Mouse (Mus musculus) G1E (cell line): ENCODE data around the gene Igflr1. TPM values are rescaled to one million over a fixed set of nuclear protein-coding genes. Genes with fewer than 3 reads are reported as not detected.

Experiments used
- ATAC-seq: 2 replicates; pipeline ENCODE4 v1.8.0; 2016; ENCODE audit warnings: mild to moderate bottlenecking; ENCODE audit not compliant: insufficient number of reproducible peaks, poor library complexity, low FRiP score, severe bottlenecking; ENCODE audit errors: extremely low read depth
- DNase-seq: peaks from one replicate; pipeline ENCODE4 v3.0.0; 2012; ENCODE audit warnings: low spot score
- H3K27me3 ChIP-seq: 2 replicates; pipeline ENCODE4 v1.6.1; 2012; ENCODE audit warnings: mild to moderate bottlenecking, low read length, inconsistent platforms; ENCODE audit not compliant: insufficient read depth
- H3K36me3 ChIP-seq: replicated peaks from 2 replicates; pipeline ENCODE3; 2012; ENCODE audit warnings: mild to moderate bottlenecking, inconsistent platforms
- H3K4me1 ChIP-seq: 2 replicates; pipeline ENCODE4 v1.6.1; 2012; ENCODE audit warnings: low read depth, low read length, inconsistent platforms, mixed read lengths; ENCODE audit not compliant: insufficient read depth
- H3K4me3 ChIP-seq: 2 replicates; pipeline ENCODE4 v1.5.1; 2012; ENCODE audit warnings: low read depth, mild to moderate bottlenecking, inconsistent platforms, low read length, moderate library complexity, mixed read lengths
- H3K9me3 ChIP-seq: replicated peaks from 2 replicates; pipeline ENCODE4 v1.6.1; 2012; ENCODE audit warnings: inconsistent platforms
- CTCF ChIP-seq: IDR thresholded peaks from 2 replicates; pipeline ENCODE4 v1.5.1; 2012; ENCODE audit warnings: low read depth, low read length, inconsistent platforms, mixed read lengths
- GATA1 ChIP-seq: IDR thresholded peaks from 2 replicates; pipeline ENCODE4 v1.6.1; 2012; ENCODE audit warnings: borderline replicate concordance, low read length, inconsistent platforms, mixed read lengths
- GATA2 ChIP-seq: IDR thresholded peaks from 2 replicates; pipeline ENCODE4 v1.6.1; 2012; ENCODE audit warnings: low read depth, low read length, inconsistent platforms, borderline replicate concordance
- POLR2AphosphoS5 ChIP-seq: IDR thresholded peaks from 2 replicates; pipeline ENCODE4 v1.6.1; 2012; ENCODE audit warnings: low read depth, low read length, inconsistent platforms; ENCODE audit not compliant: insufficient replicate concordance
- TAL1 ChIP-seq: conservative IDR thresholded peaks from 2 replicates; pipeline ENCODE4 v1.6.1; 2012; ENCODE audit warnings: low read depth, low read length, inconsistent platforms, mixed read lengths
- polyA plus RNA-seq: library from polyadenylated mRNA; stranded (reverse); fragments of >175 nt; gene quantifications from 2 replicates; pipeline ENCODE4 v1.2.3, GENCODE M21; 2012
- total RNA-seq, 2 experiments: library from RNA; stranded (forward) in 1 of 2; stranded (reverse) in 1 of 2; fragments of 200-1000 nt in 1 of 2; fragments of >200 nt in 1 of 2; fragmentation: Nextera tagmentation in 1 of 2; gene quantifications; 2 replicates each; pipeline ENCODE4 v1.2.3; 2014 to 2017

Gene Igflr1
- total and polyA plus RNA-seq, 3 experiments: 6.3 TPM; not detected in 2

DNA sequence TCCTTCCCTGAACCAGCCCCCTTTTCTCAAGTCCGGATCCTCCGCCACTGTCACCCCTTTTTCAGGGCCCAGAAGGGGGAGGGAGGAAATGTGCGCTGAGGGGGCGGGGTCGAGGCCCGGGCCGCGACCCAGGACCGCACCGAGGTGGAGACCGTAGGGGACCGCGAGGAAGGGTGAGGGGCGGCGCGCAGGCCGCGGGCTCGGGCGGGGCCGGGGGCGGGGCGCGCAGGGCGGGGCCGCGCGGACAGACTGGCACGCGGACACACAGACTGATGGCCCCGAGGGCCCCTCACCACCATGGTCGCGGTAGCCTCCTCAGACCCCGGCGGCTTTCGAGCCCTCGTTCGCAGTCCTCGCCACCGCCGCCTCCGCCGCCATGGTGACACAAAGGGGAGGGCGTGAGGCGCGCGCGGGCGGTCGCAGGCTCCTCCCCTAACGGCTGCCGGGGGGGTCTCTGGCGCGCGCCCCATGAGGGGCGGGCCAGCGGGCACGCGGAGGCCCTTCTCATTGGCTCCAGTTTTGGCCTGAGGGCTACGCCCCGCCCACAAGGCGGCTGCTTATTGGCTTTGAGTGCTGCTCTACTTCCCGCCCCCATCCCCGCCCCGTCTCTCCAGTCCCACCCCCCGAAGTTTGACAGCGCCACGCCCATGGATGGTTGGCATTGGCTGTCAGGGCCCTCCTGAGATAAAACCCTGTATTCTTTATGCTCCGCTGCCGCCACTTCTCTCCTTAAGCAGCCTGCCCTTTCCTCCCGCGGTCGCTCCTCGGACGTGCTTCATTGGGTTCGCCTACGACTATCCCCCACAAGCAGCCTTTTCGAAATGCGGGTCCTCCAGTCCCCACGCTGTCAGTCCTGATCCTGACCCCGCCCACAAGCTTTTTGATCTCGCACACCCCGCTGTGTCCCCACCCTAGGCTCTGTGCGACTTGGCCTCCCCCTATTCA lies 30.3 kb upstream of the Igflr1 start, which contains the start of gene Arhgap33:
Gene Arhgap33 (minus strand): TSS at position 428 of the 945 bp plus-strand sequence.
- Histone ChIP-seq H3K4me1 (peaks cover 33% of the 10 kb centered on the region), H3K36me3 (peaks cover 59% of the 10 kb centered on the region), H3K4me3 (peak within 1 kb of the TSS; percentile 82), H3K9me3 (no peaks in the 10 kb centered on the region), H3K27me3 (no peaks in the 10 kb centered on the region)
- ATAC-seq (peak; percentile 93), DNase-seq (peak; percentile 100)
- no peak for TF ChIP-seq POLR2AphosphoS5
- no peak for TF ChIP-seq GATA2
- no peak for TF ChIP-seq GATA1
- TF ChIP-seq TAL1: no peak
- no peak for TF ChIP-seq CTCF

DNA sequence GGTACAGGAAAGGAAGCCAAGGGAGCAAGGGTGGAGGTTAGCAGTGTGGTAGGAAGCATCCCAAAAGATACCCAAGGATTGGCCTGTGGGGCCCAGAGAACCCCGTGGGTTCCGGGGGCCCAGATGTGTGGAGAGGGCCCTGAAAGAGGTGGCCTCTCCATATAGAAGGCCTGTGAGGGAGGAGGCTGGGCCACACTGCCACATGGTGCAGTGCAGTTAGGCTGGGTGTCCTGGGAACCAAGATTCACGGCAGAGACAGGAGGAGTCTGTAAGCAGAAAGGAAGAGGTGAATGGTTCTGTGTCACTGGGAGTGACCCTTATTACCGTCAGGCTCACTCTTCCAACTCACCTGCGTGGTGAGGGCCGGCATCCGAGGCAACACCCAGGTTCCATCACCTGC lies 24.7 kb upstream of the Igflr1 start:
- peaks cover 28% of the 10 kb centered on the region for H3K4me1 ChIP-seq
- TF ChIP-seq TAL1: no peak
- TF ChIP-seq POLR2AphosphoS5: no peak
- no peak for TF ChIP-seq CTCF
- no peak for TF ChIP-seq GATA1
- TF ChIP-seq GATA2: no peak
- ATAC-seq (no peak), DNase-seq (no peak)
- H3K36me3 ChIP-seq: peaks cover 60% of the 10 kb centered on the region
- no peaks in the 10 kb centered on the region for H3K9me3 ChIP-seq
- no peak overlapping the region for H3K4me3 ChIP-seq
- H3K27me3 ChIP-seq: no peaks in the 10 kb centered on the region

DNA sequence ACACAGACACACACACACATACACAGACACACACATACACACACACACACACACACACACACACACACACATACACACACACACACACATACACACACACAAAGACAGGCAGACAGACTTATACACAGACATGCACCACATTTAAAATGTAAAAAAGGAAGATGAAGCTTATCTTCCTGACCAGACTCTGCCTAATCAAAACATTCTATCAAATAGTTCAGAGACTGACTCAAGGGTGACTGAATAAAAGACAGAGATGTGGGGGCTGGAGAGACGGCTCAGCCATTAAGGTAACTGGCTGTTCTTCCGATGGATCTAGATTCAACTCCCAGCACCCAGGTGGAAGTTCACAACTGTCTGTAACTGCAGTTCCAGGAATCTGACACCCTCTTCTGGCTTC lies 20.9 kb upstream of the Igflr1 start:
- DNase-seq (peak; percentile 58), ATAC-seq (peak; percentile 84)
- no peaks in the 10 kb centered on the region for H3K9me3 ChIP-seq
- H3K27me3 ChIP-seq: no peaks in the 10 kb centered on the region
- H3K4me1 ChIP-seq: peaks cover 30% of the 10 kb centered on the region
- no peak overlapping the region for H3K4me3 ChIP-seq
- TF ChIP-seq GATA2 (no peak), TAL1 (peak; percentile 69)
- peaks cover 73% of the 10 kb centered on the region for H3K36me3 ChIP-seq

DNA sequence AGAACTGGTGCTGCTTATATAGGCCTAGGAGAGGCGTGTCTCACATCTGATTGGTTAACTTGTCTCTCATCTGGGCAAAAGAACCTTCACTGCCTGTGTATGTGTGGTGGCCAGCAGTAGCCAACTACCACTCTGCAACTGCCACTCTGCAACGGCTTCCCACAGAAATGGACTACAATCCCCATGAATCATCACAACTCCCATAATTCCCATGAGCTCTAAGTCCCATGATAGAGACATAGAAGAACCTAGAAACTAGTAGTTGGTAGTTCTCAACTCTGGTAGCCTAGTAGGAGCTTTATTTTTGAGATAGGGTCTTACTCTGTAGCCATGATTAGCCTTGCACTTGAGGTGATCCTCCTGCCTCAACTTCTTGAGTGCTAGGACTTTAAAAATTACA lies 15.3 kb upstream of the Igflr1 start:
- Histone ChIP-seq H3K4me1 (peaks cover 48% of the 10 kb centered on the region), H3K4me3 (no peak overlapping the region), H3K9me3 (no peaks in the 10 kb centered on the region), H3K27me3 (no peaks in the 10 kb centered on the region), H3K36me3 (peaks cover 62% of the 10 kb centered on the region)
- TF ChIP-seq GATA2: no peak
- no peak for TF ChIP-seq GATA1
- TF ChIP-seq TAL1: no peak
- ATAC-seq: no peak
- DNase-seq: no peak

DNA sequence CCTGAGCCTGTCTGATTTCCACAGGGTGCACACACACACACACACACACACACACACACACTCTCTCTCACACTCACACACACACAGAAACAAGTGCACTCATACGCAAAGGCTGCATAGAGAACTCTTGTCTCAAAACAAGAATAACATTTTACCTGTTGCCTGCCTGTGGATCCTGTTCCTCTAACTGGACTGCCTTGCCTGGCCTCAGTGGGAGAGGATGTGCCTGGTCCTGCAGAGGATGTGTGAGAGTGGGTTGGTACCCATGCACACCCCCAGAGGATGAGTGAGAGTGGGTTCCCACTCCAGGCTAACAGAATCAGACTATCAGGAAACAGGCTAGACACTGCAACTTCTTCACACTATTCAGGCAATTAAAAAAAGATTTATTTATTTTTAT lies 14.6 kb upstream of the Igflr1 start:
- Histone ChIP-seq H3K27me3 (no peaks in the 10 kb centered on the region), H3K36me3 (peaks cover 66% of the 10 kb centered on the region), H3K9me3 (no peaks in the 10 kb centered on the region), H3K4me1 (peaks cover 43% of the 10 kb centered on the region), H3K4me3 (no peak overlapping the region)
- TF ChIP-seq TAL1 (no peak), GATA1 (no peak), GATA2 (no peak), CTCF (no peak), POLR2AphosphoS5 (no peak)
- ATAC-seq (no peak), DNase-seq (no peak)

DNA sequence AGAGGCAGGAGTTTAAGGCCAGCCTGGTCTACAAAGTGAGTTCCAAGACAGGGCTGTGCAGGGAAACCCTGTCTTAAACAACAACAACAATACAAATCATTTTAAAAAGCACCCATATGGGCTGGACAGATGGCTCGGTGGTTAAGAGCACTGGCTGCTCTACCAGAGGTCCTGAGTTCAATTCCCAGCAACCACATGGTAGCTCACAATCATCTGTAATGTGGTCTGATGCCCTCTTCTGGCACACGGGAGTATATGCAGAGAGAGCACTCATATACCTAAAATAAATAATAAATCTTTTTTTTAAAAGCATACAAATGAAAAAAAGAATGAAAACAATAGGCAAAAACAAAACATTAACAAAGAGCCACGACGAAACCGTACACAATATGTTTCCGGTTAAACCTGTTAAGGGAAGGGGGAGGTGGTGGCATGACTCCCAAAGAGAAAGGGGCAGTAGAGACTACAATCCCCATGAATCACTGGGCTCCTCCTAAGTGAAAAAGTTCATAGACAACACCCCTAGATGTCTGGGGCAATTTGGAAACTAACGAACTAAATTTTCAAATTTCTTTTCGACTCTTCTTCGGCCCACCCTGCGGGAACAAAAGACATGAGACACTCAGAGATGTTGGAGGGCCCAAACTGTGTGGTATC lies 13.7 kb upstream of the Igflr1 start:
- Histone ChIP-seq H3K4me1 (peaks cover 35% of the 10 kb centered on the region), H3K9me3 (no peaks in the 10 kb centered on the region), H3K27me3 (no peaks in the 10 kb centered on the region), H3K36me3 (peaks cover 66% of the 10 kb centered on the region), H3K4me3 (peak overlapping the region; percentile 78)
- TF ChIP-seq GATA1 (no peak), TAL1 (no peak), POLR2AphosphoS5 (no peak)
- peak; percentile 45; the same call in 1 of the 2 replicates for ATAC-seq
- DNase-seq: no peak
